8 mouse cellular contexts compared by ENCODE assay signal in the genomic region with DNA sequence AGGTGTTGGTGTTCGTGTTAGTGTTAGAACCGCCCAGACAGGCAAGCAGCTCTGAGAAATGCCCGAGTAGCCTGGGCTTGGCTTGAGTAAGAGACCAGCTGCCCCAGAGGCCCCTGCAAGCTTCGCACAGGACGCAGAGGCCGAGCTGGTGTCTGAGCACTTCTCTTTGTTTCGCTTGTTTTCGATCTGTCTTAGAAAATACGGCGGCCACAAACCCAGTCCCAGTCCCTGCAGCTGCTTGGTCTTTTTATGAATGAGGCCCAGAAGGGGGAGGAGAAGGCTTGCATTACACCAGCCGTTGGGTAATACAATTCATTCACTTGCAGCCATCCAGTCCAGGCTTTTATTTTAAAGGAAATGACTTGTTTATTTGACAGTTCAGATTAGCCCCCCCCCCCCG.
DNase-seq lines count a peak whose midpoint lies in the region; ATAC-seq and TF ChIP-seq lines count a peak whose summit lies in the region.

No protein-coding gene starts in this region.

- no peaks in the 10 kb centered on the region for H3K36me3 ChIP-seq in hindbrain, embryonic 15.5 days
- peaks cover 3% of the 10 kb centered on the region; the same call in 1 of the 2 replicates for H3K36me3 ChIP-seq in limb, embryonic 13.5 days
- 0 out of 2 replicates have a peak, but pooled peaks cover 2% of the 10 kb centered on the region for H3K36me3 ChIP-seq in midbrain, embryonic 12.5 days
- H3K36me3 ChIP-seq in thymus, adult 2 months (ENCODE audit: control insufficient read depth, insufficient read depth, low read length) = no peaks in the 10 kb centered on the region

- no peak for TF ChIP-seq CTCF in thymus, adult 2 months (IDR thresholded peaks at IDR 0.05; ENCODE audit: borderline replicate concordance, control insufficient read depth, extremely low read depth, insufficient read depth, low read length, poor library complexity)

- H3K4me1 ChIP-seq in hindbrain, embryonic 15.5 days (replicated peaks) = peaks cover 61% of the 10 kb centered on the region
- H3K4me1 ChIP-seq in limb, embryonic 13.5 days = peaks cover 65% of the 10 kb centered on the region
- H3K4me1 ChIP-seq in midbrain, embryonic 12.5 days = peaks cover 62% of the 10 kb centered on the region
- H3K4me1 ChIP-seq in thymus, adult 2 months (replicated peaks; ENCODE audit: control insufficient read depth, insufficient read depth, low read length) = peaks cover 11% of the 10 kb centered on the region

- peak; percentile 37 for DNase-seq in cerebellum, adult 9-11 months
- no peak for DNase-seq in cerebellum, adult 8-10 months
- peak; percentile 33 for DNase-seq in c-Kit-positive CD71-positive TER-119-negative erythroid progenitor cells, embryonic 14.5 days (ENCODE audit: low read depth)
- peak; percentile 30 for DNase-seq in gastrocnemius, postnatal 10 days
- DNase-seq in thymus, adult 2 months = peak; percentile 32

- no peaks in the 10 kb centered on the region for H3K9me3 ChIP-seq in hindbrain, embryonic 15.5 days
- no peaks in the 10 kb centered on the region for H3K9me3 ChIP-seq in limb, embryonic 13.5 days
- H3K9me3 ChIP-seq in midbrain, embryonic 12.5 days = no peaks in the 10 kb centered on the region

- H3K4me3 ChIP-seq in hindbrain, embryonic 15.5 days = no peak overlapping the region
- H3K4me3 ChIP-seq in limb, embryonic 13.5 days = peak overlapping the region; percentile 21; the same call in 1 of the 2 replicates
- H3K4me3 ChIP-seq in midbrain, embryonic 12.5 days = no peak overlapping the region
- no peak overlapping the region for H3K4me3 ChIP-seq in thymus, adult 2 months (ENCODE audit: control insufficient read depth, insufficient read depth, low read length)

- H3K4me2 ChIP-seq in hindbrain, embryonic 15.5 days = peak overlapping the region; percentile 13; the same call in 1 of the 2 replicates
- peak overlapping the region; percentile 60 for H3K4me2 ChIP-seq in limb, embryonic 13.5 days (replicated peaks)
- peak overlapping the region; percentile 37 for H3K4me2 ChIP-seq in midbrain, embryonic 12.5 days (replicated peaks)

- TF ChIP-seq POLR2A in thymus, adult 2 months (IDR thresholded peaks at IDR 0.05; ENCODE audit: control insufficient read depth, extremely low read depth, insufficient read depth, low read length, poor library complexity) = no peak

- 3% methylated on average over 12 of the region's 12 CpGs for WGBS in hindbrain, embryonic 15.5 days
- 2% methylated on average over 12 of the region's 12 CpGs for WGBS in limb, embryonic 13.5 days
- WGBS in midbrain, embryonic 12.5 days = 1% methylated on average over 12 of the region's 12 CpGs
- 7% methylated on average over 12 of the region's 12 CpGs for WGBS in thymus, adult 2 months

- ATAC-seq in hindbrain, embryonic 15.5 days (ENCODE audit: low FRiP score, low read depth) = peak; percentile 83
- peak; percentile 88 for ATAC-seq in limb, embryonic 13.5 days (ENCODE audit: low FRiP score, low read depth)
- ATAC-seq in midbrain, embryonic 12.5 days (ENCODE audit: low FRiP score, low read depth) = peak; percentile 92

- no peak overlapping the region for H3K9ac ChIP-seq in hindbrain, embryonic 15.5 days
- H3K9ac ChIP-seq in limb, embryonic 13.5 days = peak overlapping the region; percentile 53; the same call in 1 of the 2 replicates
- peak overlapping the region; percentile 21; the same call in 1 of the 2 replicates for H3K9ac ChIP-seq in midbrain, embryonic 12.5 days (replicated peaks)

- no peaks in the 10 kb centered on the region for H3K27me3 ChIP-seq in hindbrain, embryonic 15.5 days
- no peaks in the 10 kb centered on the region for H3K27me3 ChIP-seq in limb, embryonic 13.5 days
- H3K27me3 ChIP-seq in midbrain, embryonic 12.5 days = no peaks in the 10 kb centered on the region
- no peaks in the 10 kb centered on the region for H3K27me3 ChIP-seq in thymus, adult 2 months (ENCODE audit: control insufficient read depth, insufficient read depth, low read length)

- peak overlapping the region; percentile 76 for H3K27ac ChIP-seq in hindbrain, embryonic 15.5 days (replicated peaks)
- H3K27ac ChIP-seq in limb, embryonic 13.5 days = peak overlapping the region; percentile 89
- H3K27ac ChIP-seq in midbrain, embryonic 12.5 days (replicated peaks) = peak overlapping the region; percentile 88
- H3K27ac ChIP-seq in thymus, adult 2 months (ENCODE audit: control insufficient read depth, insufficient read depth, low read length) = no peak overlapping the region
